Mouse (Mus musculus): ENCODE measurements at regions not wholly inside any gene's neighbourhood (a gene's known extent, or its start where the extent isn't known, plus 50 kb on each side); places are given as distances from the start of the nearest gene placed in this dataset.

DNA sequence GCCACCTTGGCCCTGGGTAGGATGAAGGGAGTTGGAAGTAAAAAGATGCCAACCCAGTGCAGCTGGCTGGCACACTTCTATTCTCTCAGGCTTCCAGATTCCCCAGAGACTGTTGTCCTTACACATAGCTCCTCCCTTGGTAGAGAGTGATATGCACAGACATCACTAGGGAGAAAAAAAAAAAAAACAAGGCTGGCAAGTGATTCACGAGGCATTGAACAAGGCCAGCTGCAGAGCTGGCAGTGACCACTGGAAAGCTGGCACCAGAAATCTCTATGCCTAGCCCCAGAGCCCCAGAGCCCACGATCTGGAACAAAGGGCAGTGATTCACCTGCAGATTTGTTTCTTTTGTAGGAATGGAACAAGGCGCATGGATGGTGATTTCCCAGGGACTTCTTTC, 249.7 kb downstream of the H2al1j start:
- H3K27me3 ChIP-seq: 0 out of 2 replicates have a peak, but pooled peaks cover 3% of the 10 kb centered on the region
- ATAC-seq (ENCODE audit: low FRiP score): no peak
- no peak overlapping the region for H3K4me3 ChIP-seq (replicated peaks)

DNA sequence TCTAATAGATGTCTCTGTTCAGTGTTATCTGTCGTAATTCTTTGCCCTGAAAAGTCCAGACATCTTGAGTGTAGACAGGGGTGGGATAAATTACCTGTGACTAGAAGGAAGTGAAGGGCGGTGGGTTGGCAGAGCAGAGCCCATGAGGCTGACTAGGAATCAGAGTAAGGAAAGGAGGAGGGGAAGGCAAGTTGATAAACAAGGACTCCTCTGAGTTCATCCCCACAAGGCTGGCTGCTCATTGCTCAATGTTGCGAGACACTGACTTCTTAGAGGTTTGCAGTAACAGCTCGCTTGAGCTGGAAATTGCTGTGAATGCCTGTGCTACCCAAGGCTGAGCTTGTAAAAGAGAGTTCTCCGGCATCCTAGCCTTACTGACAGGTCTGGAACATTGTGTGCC, 257.7 kb downstream of the H2al1j start:
- Histone ChIP-seq H3K4me2 (no peak overlapping the region), H3K9me3 (no peaks in the 10 kb centered on the region), H3K27me3 (peaks cover 19% of the 10 kb centered on the region; the same call in 1 of the 2 replicates), H3K4me3 (replicated peaks) (no peak overlapping the region), H3K27ac (no peak overlapping the region), H3K36me3 (replicated peaks) (no peaks in the 10 kb centered on the region), H3K4me1 (no peaks in the 10 kb centered on the region), H3K9ac (no peak overlapping the region)
- no peak for ATAC-seq (ENCODE audit: low FRiP score)
- WGBS: 74% methylated on average over 5 of the region's 5 CpGs

More for the DNA sequence above, 249.7 kb downstream of the H2al1j start:
- no peaks in the 10 kb centered on the region for H3K36me3 ChIP-seq (replicated peaks)
- H3K9ac ChIP-seq: no peak overlapping the region
- no peaks in the 10 kb centered on the region for H3K4me1 ChIP-seq
- H3K4me2 ChIP-seq: no peak overlapping the region
- H3K27ac ChIP-seq: no peak overlapping the region
- WGBS: 74% methylated on average over 3 of the region's 3 CpGs
- H3K9me3 ChIP-seq: no peaks in the 10 kb centered on the region

DNA sequence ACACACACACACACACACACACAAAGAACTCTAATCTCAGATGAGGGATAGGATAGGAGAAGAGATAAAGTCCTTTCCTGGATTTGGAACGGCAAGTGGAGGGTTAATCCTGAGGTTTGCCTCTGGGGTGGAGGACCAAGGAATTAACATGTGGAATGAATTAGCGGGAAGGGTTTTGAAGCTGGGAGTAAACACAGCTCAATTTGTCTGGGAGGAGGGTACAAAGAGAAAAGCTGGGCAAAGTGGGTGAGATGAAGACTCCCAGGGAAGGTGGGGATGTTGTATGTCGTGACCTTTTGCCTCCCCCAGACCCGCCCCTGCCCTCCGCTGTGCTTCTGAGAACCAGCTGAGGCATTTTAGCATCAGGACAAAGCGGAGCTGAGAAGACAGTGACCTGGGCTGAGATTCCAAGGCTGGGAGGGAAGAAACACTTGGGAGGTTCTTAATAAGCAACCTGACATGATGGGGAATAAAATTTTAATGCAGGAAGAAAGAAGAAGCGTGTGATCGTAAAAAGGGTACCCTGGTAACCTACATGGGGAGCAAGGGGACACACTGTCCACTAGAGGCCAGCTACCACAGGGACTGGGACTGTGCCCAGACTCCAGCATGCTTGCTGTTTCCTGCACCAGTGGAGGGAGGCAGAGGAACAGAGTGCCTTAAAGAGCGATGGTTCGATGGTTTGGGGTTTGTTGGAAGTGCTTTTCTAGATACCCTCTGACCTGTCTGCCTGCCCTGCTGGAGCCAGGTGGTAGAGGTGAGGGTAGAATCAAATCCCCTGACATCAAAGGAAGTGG, 264.0 kb downstream of the H2al1j start:
- Histone ChIP-seq H3K4me3 (replicated peaks) (no peak overlapping the region), H3K27ac (no peak overlapping the region), H3K4me1 (peaks cover 15% of the 10 kb centered on the region), H3K4me2 (peak overlapping the region; percentile 1; the same call in 1 of the 2 replicates), H3K9ac (no peak overlapping the region), H3K27me3 (peaks cover 35% of the 10 kb centered on the region), H3K36me3 (replicated peaks) (no peaks in the 10 kb centered on the region), H3K9me3 (no peaks in the 10 kb centered on the region)
- 34% methylated on average over 10 of the region's 10 CpGs for WGBS
- ATAC-seq (ENCODE audit: low FRiP score): no peak

DNA sequence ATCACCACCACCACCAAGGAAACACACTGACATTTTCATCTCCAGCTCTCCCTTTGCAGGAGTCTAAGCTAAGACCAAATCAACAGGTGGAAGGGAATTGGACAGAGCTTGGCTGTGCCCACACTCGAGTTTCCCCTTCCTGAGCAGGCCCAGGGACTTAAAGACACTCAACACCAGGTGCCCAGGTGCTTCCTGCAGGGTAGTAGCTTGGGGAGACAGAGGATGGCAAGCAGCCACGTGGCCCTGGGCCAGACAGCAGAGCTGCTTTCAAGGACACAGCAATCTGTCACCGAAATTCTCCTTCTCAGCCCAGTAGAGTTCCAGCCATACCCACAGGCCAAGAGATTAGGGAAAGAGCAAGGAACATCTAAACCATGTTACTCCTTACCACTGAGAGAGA, 266.9 kb downstream of the H2al1j start:
- H3K4me2 ChIP-seq: no peak overlapping the region
- H3K4me1 ChIP-seq: peaks cover 15% of the 10 kb centered on the region
- no peak for ATAC-seq (ENCODE audit: low FRiP score)
- whole genome bisulfite sequencing: 58% methylated on average over 3 of the region's 3 CpGs
- no peak overlapping the region for H3K27ac ChIP-seq
- no peaks in the 10 kb centered on the region for H3K36me3 ChIP-seq (replicated peaks)
- H3K27me3 ChIP-seq: peaks cover 25% of the 10 kb centered on the region
- H3K9ac ChIP-seq: no peak overlapping the region
- no peak overlapping the region for H3K4me3 ChIP-seq (replicated peaks)
- no peaks in the 10 kb centered on the region for H3K9me3 ChIP-seq

DNA sequence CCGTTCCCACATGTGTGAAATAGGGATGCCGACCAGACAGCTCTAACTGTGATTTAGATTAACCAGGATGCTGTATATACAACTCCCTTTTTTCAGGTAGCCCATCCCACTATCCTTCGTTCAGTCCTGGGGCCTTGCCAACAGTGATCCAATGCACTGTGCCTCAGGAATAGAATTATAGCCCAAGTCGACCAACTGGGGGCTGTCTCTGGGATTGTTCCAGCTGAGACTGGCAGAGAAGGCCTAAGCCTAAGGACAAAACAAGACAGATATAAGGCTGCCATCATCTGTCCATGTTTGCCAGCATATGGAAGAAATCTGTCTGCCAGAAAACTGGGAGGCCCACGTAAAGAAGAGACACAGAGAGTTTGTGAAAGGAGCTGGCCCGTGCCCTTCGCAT, 269.9 kb downstream of the H2al1j start:
- no peak for ATAC-seq (ENCODE audit: low FRiP score)
- no peaks in the 10 kb centered on the region for H3K36me3 ChIP-seq (replicated peaks)
- WGBS: 80% methylated on average over 7 of the region's 7 CpGs
- peaks cover 11% of the 10 kb centered on the region for H3K27me3 ChIP-seq
- no peaks in the 10 kb centered on the region for H3K4me1 ChIP-seq
- no peaks in the 10 kb centered on the region for H3K9me3 ChIP-seq
- H3K4me2 ChIP-seq: no peak overlapping the region
- H3K27ac ChIP-seq: no peak overlapping the region
- no peak overlapping the region for H3K4me3 ChIP-seq (replicated peaks)
- H3K9ac ChIP-seq: no peak overlapping the region

- Histone ChIP-seq H3K36me3 (replicated peaks) (no peaks in the 10 kb centered on the region), H3K27ac (no peak overlapping the region), H3K4me1 (no peaks in the 10 kb centered on the region), H3K27me3 (no peaks in the 10 kb centered on the region), H3K9me3 (no peaks in the 10 kb centered on the region), H3K9ac (no peak overlapping the region), H3K4me3 (replicated peaks) (no peak overlapping the region), H3K4me2 (no peak overlapping the region)
- ATAC-seq (ENCODE audit: low FRiP score): no peak
- 42% methylated on average over 8 of the region's 8 CpGs for WGBS
Measured at GRCm38 (mm10) chrX:11614237-11614636, 286.6 kb downstream of the H2al1j start.

DNA sequence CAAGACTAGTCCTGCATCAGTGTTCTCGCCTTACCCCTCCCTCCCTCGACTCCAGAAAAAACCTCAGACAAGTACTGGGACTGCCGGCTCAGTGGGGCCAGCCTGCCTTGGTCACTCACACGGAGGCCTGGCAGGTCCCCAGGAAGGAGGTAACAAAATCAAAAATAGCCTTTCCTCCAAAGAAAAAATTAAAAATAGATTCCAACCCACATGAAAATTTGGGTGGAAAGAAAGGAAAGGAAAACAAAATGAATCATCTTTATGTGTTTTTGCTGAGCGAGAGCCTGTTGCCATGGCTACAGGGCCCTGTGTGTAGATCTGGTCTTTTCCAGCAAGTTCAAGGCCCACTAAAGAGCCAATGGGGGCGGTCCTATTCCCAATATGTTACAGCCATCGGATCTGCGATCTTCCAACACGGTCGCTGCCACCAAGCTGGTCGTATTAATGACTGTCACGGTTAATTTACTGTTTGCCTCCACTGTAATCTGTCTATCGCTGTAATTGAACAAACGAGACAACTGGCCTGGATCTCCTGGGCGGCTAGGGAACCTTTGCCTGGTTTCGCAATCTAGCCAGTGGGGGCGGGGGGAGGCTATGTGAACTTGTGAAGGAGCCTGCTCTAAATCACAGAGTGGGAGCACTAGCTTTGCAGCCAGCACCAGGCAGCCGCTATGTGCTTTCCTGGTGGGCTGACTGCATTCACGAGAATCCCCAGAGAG, 293.6 kb downstream of the H2al1j start:
- no peaks in the 10 kb centered on the region for H3K9me3 ChIP-seq
- WGBS: 47% methylated on average over 19 of the region's 19 CpGs
- peaks cover 6% of the 10 kb centered on the region; the same call in 1 of the 2 replicates for H3K27me3 ChIP-seq
- no peak for ATAC-seq (ENCODE audit: low FRiP score)
- H3K4me2 ChIP-seq: no peak overlapping the region
- H3K4me3 ChIP-seq (replicated peaks): no peak overlapping the region
- no peak overlapping the region for H3K27ac ChIP-seq
- peaks cover 14% of the 10 kb centered on the region for H3K4me1 ChIP-seq
- H3K36me3 ChIP-seq (replicated peaks): no peaks in the 10 kb centered on the region
- H3K9ac ChIP-seq: no peak overlapping the region

- no peak overlapping the region for H3K4me3 ChIP-seq (replicated peaks)
- ATAC-seq (ENCODE audit: low FRiP score): no peak
- H3K27me3 ChIP-seq: peaks cover 13% of the 10 kb centered on the region
- H3K9me3 ChIP-seq: no peaks in the 10 kb centered on the region
- WGBS: 34% methylated on average over 10 of the region's 10 CpGs
- no peak overlapping the region for H3K4me2 ChIP-seq
- H3K9ac ChIP-seq: no peak overlapping the region
- no peaks in the 10 kb centered on the region for H3K36me3 ChIP-seq (replicated peaks)
- H3K27ac ChIP-seq: 0 out of 2 replicates have a peak overlapping the region, but pooled peaks have one; percentile 25
- H3K4me1 ChIP-seq: peaks cover 22% of the 10 kb centered on the region
Measured at GRCm38 (mm10) chrX:11626274-11626878, 298.8 kb downstream of the H2al1j start.

- peaks cover 13% of the 10 kb centered on the region for H3K27me3 ChIP-seq
Measured at GRCm38 (mm10) chrX:11629362-11629761, 301.7 kb downstream of the H2al1j start.

GRCm38 (mm10) chrX:11629906-11630305, 302.3 kb downstream of the H2al1j start:
- H3K27ac ChIP-seq: no peak overlapping the region
- no peak overlapping the region for H3K4me2 ChIP-seq
- H3K4me1 ChIP-seq: peaks cover 19% of the 10 kb centered on the region
- H3K36me3 ChIP-seq (replicated peaks): no peaks in the 10 kb centered on the region
- no peak for ATAC-seq (ENCODE audit: low FRiP score)
- no peak overlapping the region for H3K4me3 ChIP-seq (replicated peaks)
- H3K27me3 ChIP-seq: peaks cover 13% of the 10 kb centered on the region
- 6% methylated on average over 1 of the region's 1 CpGs for WGBS
- H3K9ac ChIP-seq: no peak overlapping the region
- H3K9me3 ChIP-seq: no peaks in the 10 kb centered on the region

More at GRCm38 (mm10) chrX:11629362-11629761, 301.7 kb downstream of the H2al1j start:
- ATAC-seq (ENCODE audit: low FRiP score): no peak
- Histone ChIP-seq H3K9me3 (no peaks in the 10 kb centered on the region), H3K4me1 (peaks cover 19% of the 10 kb centered on the region), H3K4me3 (replicated peaks) (no peak overlapping the region), H3K27ac (no peak overlapping the region), H3K4me2 (no peak overlapping the region), H3K36me3 (replicated peaks) (no peaks in the 10 kb centered on the region), H3K9ac (no peak overlapping the region)
- 76% methylated on average over 2 of the region's 2 CpGs for WGBS

- H3K4me3 ChIP-seq (replicated peaks): no peak overlapping the region
Measured at GRCm38 (mm10) chrX:11631186-11631913, 303.7 kb downstream of the H2al1j start.

GRCm38 (mm10) chrX:11632011-11632410, 304.4 kb downstream of the H2al1j start:
- no peaks in the 10 kb centered on the region for H3K36me3 ChIP-seq (replicated peaks)
- ATAC-seq (ENCODE audit: low FRiP score): peak; percentile 76
- H3K4me3 ChIP-seq (replicated peaks): no peak overlapping the region
- H3K4me2 ChIP-seq: peak overlapping the region; percentile 39
- H3K9me3 ChIP-seq: no peaks in the 10 kb centered on the region
- H3K27me3 ChIP-seq: peaks cover 8% of the 10 kb centered on the region
- 6% methylated on average over 14 of the region's 14 CpGs for WGBS
- H3K4me1 ChIP-seq: peaks cover 16% of the 10 kb centered on the region
- H3K27ac ChIP-seq: peak overlapping the region; percentile 85
- no peak overlapping the region for H3K9ac ChIP-seq

More at GRCm38 (mm10) chrX:11631186-11631913, 303.7 kb downstream of the H2al1j start:
- Histone ChIP-seq H3K4me1 (peaks cover 16% of the 10 kb centered on the region), H3K9ac (peak overlapping the region; percentile 12; the same call in 1 of the 2 replicates), H3K36me3 (replicated peaks) (no peaks in the 10 kb centered on the region), H3K4me2 (peak overlapping the region; percentile 39), H3K27ac (peak overlapping the region; percentile 85), H3K9me3 (no peaks in the 10 kb centered on the region), H3K27me3 (peaks cover 7% of the 10 kb centered on the region)
- ATAC-seq (ENCODE audit: low FRiP score): peak; percentile 85
- WGBS: 14% methylated on average over 14 of the region's 14 CpGs

Measured in forebrain, embryonic 12.5 days (tissue).